Mouse (Mus musculus) bone marrow, adult 2 months (tissue): ENCODE data around the gene Cd59a. TPM values are rescaled to one million over a fixed set of nuclear protein-coding genes. Genes with fewer than 3 reads are reported as not detected.

Source experiments
- H3K27ac ChIP-seq: fragments of 200-500 bp; 2 replicates; pipeline ENCODE4 v1.5.1; 2012; ENCODE audit warnings: low read depth, mild to moderate bottlenecking, control low read depth, inconsistent platforms, low read length; ENCODE audit not compliant: control insufficient read depth, poor library complexity, insufficient read depth
- H3K4me1 ChIP-seq: fragments of 200-500 bp; 2 replicates; pipeline ENCODE4 v1.6.1; 2011; ENCODE audit warnings: low read length; ENCODE audit not compliant: control insufficient read depth, insufficient read depth
- H3K4me3 ChIP-seq: fragments of 200-500 bp; replicated peaks from 2 replicates; pipeline ENCODE3; 2011; ENCODE audit warnings: mild to moderate bottlenecking, low read depth, low read length, control low read depth; ENCODE audit not compliant: control insufficient read depth
- CTCF ChIP-seq: fragments of 200-500 bp; IDR thresholded peaks from 2 replicates; pipeline ENCODE4 v1.5.1; 2011; ENCODE audit warnings: low read length, control low read depth; ENCODE audit not compliant: control insufficient read depth, insufficient read depth
- POLR2A ChIP-seq: fragments of 200-500 bp; IDR thresholded peaks from 2 replicates; pipeline ENCODE4 v1.6.1; 2011; ENCODE audit warnings: low read depth, mild to moderate bottlenecking, control low read depth, low read length, borderline replicate concordance; ENCODE audit not compliant: control insufficient read depth
- WGBS: fragments of 180-500 bp; shearing (Covaris S2); methylation state at CpG from one replicate; pipeline ENCODE4 v1.1.7; 2018; 5-methylcytosine and 5-hydroxymethylcytosine counted together
- polyA plus RNA-seq: library from polyadenylated mRNA; stranded (reverse); fragments of >200 nt; gene quantifications from 2 replicates; pipeline ENCODE4 v1.2.4, GENCODE M21; 2011; ENCODE audit warnings: low replicate concordance; ENCODE audit not compliant: missing spikeins, insufficient read depth, insufficient read length

The Cd59a gene
- polyA plus RNA-seq, 1 experiment, result 22.6 TPM

- Histone ChIP-seq H3K4me1 (peaks cover 5% of the 10 kb centered on the region), H3K27ac (no peak overlapping the region), H3K4me3 (no peak overlapping the region)
- 87% methylated on average over 13 of the region's 13 CpGs for WGBS
- TF ChIP-seq POLR2A (no peak), CTCF (no peak)
These were observed 33.4 kb downstream of the Cd59a start for GRCm38 (mm10) chr2:104128803-104129531.

GRCm38 (mm10) chr2:104130165-104130564 is 34.6 kb downstream of the Cd59a start:
- 59% methylated on average over 6 of the region's 6 CpGs for WGBS
- Histone ChIP-seq H3K4me1 (peaks cover 7% of the 10 kb centered on the region), H3K27ac (no peak overlapping the region), H3K4me3 (no peak overlapping the region)
- TF ChIP-seq POLR2A (no peak), CTCF (no peak)

GRCm38 (mm10) chr2:104130969-104131368 is 35.4 kb downstream of the Cd59a start:
- Histone ChIP-seq H3K4me1 (peaks cover 7% of the 10 kb centered on the region), H3K4me3 (no peak overlapping the region), H3K27ac (no peak overlapping the region)
- no peak for TF ChIP-seq POLR2A
- TF ChIP-seq CTCF, result peak; percentile 77
- 52% methylated on average over 3 of the region's 3 CpGs for WGBS

GRCm38 (mm10) chr2:104132266-104132859 is 36.8 kb downstream of the Cd59a start:
- Histone ChIP-seq H3K27ac (peak overlapping the region; percentile 11), H3K4me3 (no peak overlapping the region), H3K4me1 (peaks cover 7% of the 10 kb centered on the region)
- WGBS, result 34% methylated on average over 7 of the region's 7 CpGs
- no peak for TF ChIP-seq CTCF
- TF ChIP-seq POLR2A, result no peak

GRCm38 (mm10) chr2:104133042-104133810 is 37.6 kb downstream of the Cd59a start:
- 35% methylated on average over 12 of the region's 12 CpGs for WGBS
- TF ChIP-seq CTCF, result no peak
- no peak for TF ChIP-seq POLR2A
- Histone ChIP-seq H3K27ac (peak overlapping the region; percentile 11), H3K4me1 (peaks cover 7% of the 10 kb centered on the region), H3K4me3 (no peak overlapping the region)

DNA sequence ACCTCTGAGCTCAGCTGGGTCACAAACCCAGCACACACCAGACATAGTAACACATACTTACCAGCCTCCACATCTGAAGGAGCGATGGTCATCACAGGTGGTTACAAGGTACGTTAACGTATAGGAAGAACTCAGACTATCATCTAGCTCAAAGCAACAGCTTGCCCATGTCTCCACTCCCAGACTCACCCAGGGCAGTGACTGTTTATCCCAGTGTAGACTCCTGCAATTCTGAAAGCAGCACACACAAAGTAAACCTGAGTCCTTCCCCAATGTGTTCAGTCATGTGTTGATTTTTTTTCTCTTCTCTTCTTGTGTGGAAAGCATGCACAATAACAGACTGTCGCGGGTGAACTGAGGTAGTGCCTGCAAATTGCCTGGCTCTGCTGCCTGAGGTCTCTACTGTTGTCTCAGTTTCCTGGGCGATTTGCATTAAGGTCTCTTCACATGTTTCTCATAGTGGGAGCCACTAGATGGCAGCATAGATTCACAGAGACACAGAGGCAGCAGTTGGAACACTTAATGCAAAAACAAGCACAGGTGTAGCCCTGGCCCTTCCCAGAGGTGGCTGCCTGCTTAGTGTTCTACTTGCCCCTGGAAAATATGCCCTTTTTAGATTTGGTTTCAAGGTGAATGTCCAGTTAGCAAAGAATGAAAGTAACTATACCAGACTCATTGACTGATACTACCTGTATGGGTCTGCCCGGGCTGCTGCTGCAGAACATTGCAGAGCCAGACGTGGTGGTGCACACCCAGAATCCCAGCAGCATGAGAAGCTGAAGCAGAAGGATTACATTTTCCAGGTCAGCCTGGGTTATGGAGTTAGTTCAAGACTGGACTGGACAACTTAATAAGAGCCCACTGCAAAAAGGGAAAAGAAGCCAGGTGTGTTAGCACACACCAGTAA is 38.8 kb downstream of the Cd59a start:
- H3K4me3 ChIP-seq, result no peak overlapping the region
- H3K4me1 ChIP-seq, result peaks cover 7% of the 10 kb centered on the region
- no peak overlapping the region for H3K27ac ChIP-seq
- TF ChIP-seq POLR2A (no peak), CTCF (peak; percentile 81)
- WGBS, result 47% methylated on average over 8 of the region's 8 CpGs

GRCm38 (mm10) chr2:104135920-104136319 is 40.3 kb downstream of the Cd59a start:
- no peak overlapping the region for H3K4me3 ChIP-seq
- WGBS, result 71% methylated on average over 2 of the region's 2 CpGs
- peaks cover 5% of the 10 kb centered on the region for H3K4me1 ChIP-seq
- TF ChIP-seq POLR2A, result no peak
- no peak for TF ChIP-seq CTCF
- H3K27ac ChIP-seq, result no peak overlapping the region

GRCm38 (mm10) chr2:104142140-104142539 is 46.5 kb downstream of the Cd59a start:
- H3K4me3 ChIP-seq, result no peak overlapping the region
- no peak overlapping the region for H3K27ac ChIP-seq
- WGBS, result 71% methylated on average over 8 of the region's 8 CpGs
- no peaks in the 10 kb centered on the region; the same call in 1 of the 2 replicates for H3K4me1 ChIP-seq
- TF ChIP-seq POLR2A (no peak), CTCF (no peak)
